Mouse (Mus musculus) adrenal gland, postnatal 36 days (tissue): Measurements from ENCODE around the gene D17H6S53E. TPM values are rescaled to one million over a fixed set of nuclear protein-coding genes. Genes with fewer than 3 reads are reported as not detected.

Experiments used
- DNase-seq, 2 experiments: peaks; one replicate each; pipeline ENCODE4 v3.0.0; 2021; ENCODE audit warnings: mixed read lengths in 1 of 2
- total RNA-seq, 2 experiments: library from RNA; stranded (reverse); gene quantifications; 2 replicates each; pipeline ENCODE4 v1.2.3; 2021

Gene D17H6S53E
- total RNA-seq, 2 experiments from 2014 or later = 25.0 to 29.5 TPM

- no peak for DNase-seq
Observed at GRCm38 (mm10) chr17:35159638-35160037, 33.5 kb downstream of the D17H6S53E start.

- DNase-seq = no peak
Observed at GRCm38 (mm10) chr17:35161421-35161820, 35.2 kb downstream of the D17H6S53E start.

- DNase-seq = no peak
Observed at GRCm38 (mm10) chr17:35162121-35162520, 35.9 kb downstream of the D17H6S53E start.

- DNase-seq = peak; percentile 53 to 76
Observed at GRCm38 (mm10) chr17:35162730-35163129, 36.6 kb downstream of the D17H6S53E start.

GRCm38 (mm10) chr17:35163326-35164081, 37.3 kb downstream of the D17H6S53E start:
- DNase-seq = no peak

- DNase-seq = peak in 1 of 2 experiments; percentile 23
Observed at GRCm38 (mm10) chr17:35164218-35164567, 38.0 kb downstream of the D17H6S53E start.

- peak; percentile 96 to 98 for DNase-seq
Observed at GRCm38 (mm10) chr17:35164568-35165450, 38.6 kb downstream of the D17H6S53E start, which contains the start of gene Prrc2a. Prrc2a (minus strand) TSS chr17:35164897.

GRCm38 (mm10) chr17:35165451-35166155, 39.4 kb downstream of the D17H6S53E start:
- DNase-seq = no peak

GRCm38 (mm10) chr17:35166352-35167035, 40.3 kb downstream of the D17H6S53E start:
- DNase-seq = peak; percentile 47 to 72

GRCm38 (mm10) chr17:35167794-35168193, 41.6 kb downstream of the D17H6S53E start:
- DNase-seq = no peak

GRCm38 (mm10) chr17:35168541-35169207, 42.5 kb downstream of the D17H6S53E start:
- DNase-seq = no peak

- DNase-seq = no peak
Observed at GRCm38 (mm10) chr17:35172445-35173234, 46.5 kb downstream of the D17H6S53E start.

- DNase-seq = no peak
Observed at GRCm38 (mm10) chr17:35173329-35173728, 47.2 kb downstream of the D17H6S53E start.

GRCm38 (mm10) chr17:35174201-35174977, 48.2 kb downstream of the D17H6S53E start:
- DNase-seq = no peak

GRCm38 (mm10) chr17:35175382-35175781, 49.2 kb downstream of the D17H6S53E start:
- no peak for DNase-seq

- no peak for DNase-seq
Observed at GRCm38 (mm10) chr17:35175968-35176367, 49.8 kb downstream of the D17H6S53E start, which contains the start of gene Aif1. Aif1 (minus strand) TSS chr17:35176068.
